Mouse (Mus musculus): ENCODE results near the gene Ank2. TPM values are rescaled to one million over a fixed set of nuclear protein-coding genes. Genes with fewer than 3 reads are reported as not detected.

The Ank2 gene
- polyA plus RNA-seq, 1 experiment from 2014 or later: 3.9 TPM

DNA sequence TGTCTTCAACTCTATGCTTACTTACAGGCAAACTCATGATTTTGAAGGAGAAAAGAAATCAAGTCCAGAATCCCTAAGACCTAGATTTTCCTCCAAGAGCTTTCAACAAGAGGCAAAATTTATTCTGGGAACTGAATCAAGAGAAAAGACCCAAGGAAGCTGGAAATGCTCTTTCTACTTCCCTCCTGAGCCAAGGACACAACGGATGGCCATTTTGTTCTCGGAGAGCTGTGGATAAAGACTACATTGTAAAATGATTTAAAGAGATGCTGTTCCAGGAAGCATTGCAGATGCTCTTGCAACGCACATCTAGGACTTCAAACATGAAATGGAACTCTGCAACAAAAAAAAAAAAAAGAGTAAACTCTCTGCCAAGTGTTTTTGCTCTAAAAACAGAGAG is 481.6 kb downstream of the Ank2 start:
- Histone ChIP-seq H3K4me1 (ENCODE audit: insufficient read depth, low read depth, low read length) (no peaks in the 10 kb centered on the region), H3K9ac (replicated peaks; ENCODE audit: low read depth) (no peak overlapping the region), H3K27me3 (replicated peaks; ENCODE audit: insufficient read depth, low read length) (no peaks in the 10 kb centered on the region), H3K9me3 (ENCODE audit: low read length) (no peaks in the 10 kb centered on the region), H3K36me3 (ENCODE audit: insufficient read depth, low read length) (no peaks in the 10 kb centered on the region), H3K4me2 (replicated peaks; ENCODE audit: low read depth, low read length) (no peak overlapping the region), H3K4me3 (ENCODE audit: low read depth, low read length) (no peak overlapping the region), H3K27ac (ENCODE audit: low read length) (no peak overlapping the region)
- no peak for DNase-seq (ENCODE audit: low spot score)
- 67% methylated on average over 3 of the region's 3 CpGs for WGBS
- TF ChIP-seq CTCF (IDR thresholded peaks at IDR 0.05): no peak
- no peak for TF ChIP-seq EP300 (IDR thresholded peaks at IDR 0.05)
- no peak for ATAC-seq

DNA sequence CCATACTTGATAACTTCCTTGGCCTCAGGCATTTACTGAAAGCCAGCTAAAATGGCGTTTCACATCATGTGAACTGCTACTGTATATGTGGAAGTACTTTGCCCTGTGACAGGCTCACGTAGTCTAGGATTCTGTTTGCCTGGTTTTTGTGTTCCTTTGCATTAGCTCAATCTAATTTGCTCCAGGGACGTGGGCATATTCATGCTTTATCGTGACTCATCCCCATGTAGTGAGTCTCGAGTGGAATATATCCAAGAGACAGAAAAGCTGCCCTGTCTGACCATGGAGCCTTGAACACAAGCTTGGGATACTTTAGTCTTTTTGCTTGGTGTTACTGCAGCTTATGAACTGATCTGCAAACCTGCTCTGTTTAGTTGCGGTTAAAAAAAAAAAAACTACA is 483.6 kb downstream of the Ank2 start:
- ATAC-seq (no peak), DNase-seq (ENCODE audit: low spot score) (no peak)
- no peaks in the 10 kb centered on the region for H3K9me3 ChIP-seq (ENCODE audit: low read length)
- no peak overlapping the region for H3K4me3 ChIP-seq (ENCODE audit: low read depth, low read length)
- H3K4me1 ChIP-seq (ENCODE audit: insufficient read depth, low read depth, low read length): no peaks in the 10 kb centered on the region
- H3K9ac ChIP-seq (replicated peaks; ENCODE audit: low read depth): no peak overlapping the region
- H3K4me2 ChIP-seq (replicated peaks; ENCODE audit: low read depth, low read length): no peak overlapping the region
- no peaks in the 10 kb centered on the region for H3K27me3 ChIP-seq (replicated peaks; ENCODE audit: insufficient read depth, low read length)
- TF ChIP-seq CTCF (IDR thresholded peaks at IDR 0.05): no peak
- no peaks in the 10 kb centered on the region for H3K36me3 ChIP-seq (ENCODE audit: insufficient read depth, low read length)
- WGBS: 91% methylated on average over 6 of the region's 6 CpGs
- H3K27ac ChIP-seq (ENCODE audit: low read length): no peak overlapping the region

DNA sequence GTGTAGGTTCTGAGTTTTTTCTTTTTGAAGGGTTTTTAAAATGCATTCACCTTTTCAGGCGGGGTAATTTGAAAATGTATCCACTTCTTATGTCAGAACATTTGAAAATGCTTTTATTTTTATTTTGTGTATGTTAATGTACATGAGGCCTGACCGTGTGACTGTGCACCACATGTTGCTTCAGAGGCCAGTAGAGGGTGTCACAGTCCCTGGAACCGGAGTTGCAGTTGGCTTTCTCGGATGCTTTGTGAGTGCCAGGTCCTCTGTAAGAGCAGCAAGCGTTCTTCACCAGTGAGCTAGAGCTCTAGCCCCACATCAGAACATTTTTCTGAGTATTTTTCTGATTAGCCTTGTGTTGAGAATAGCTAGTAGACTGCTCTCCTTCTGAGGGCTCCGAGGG is 484.0 kb downstream of the Ank2 start:
- Histone ChIP-seq H3K9me3 (ENCODE audit: low read length) (no peaks in the 10 kb centered on the region), H3K36me3 (ENCODE audit: insufficient read depth, low read length) (no peaks in the 10 kb centered on the region), H3K4me1 (ENCODE audit: insufficient read depth, low read depth, low read length) (no peaks in the 10 kb centered on the region), H3K4me3 (ENCODE audit: low read depth, low read length) (no peak overlapping the region), H3K4me2 (replicated peaks; ENCODE audit: low read depth, low read length) (no peak overlapping the region), H3K27ac (ENCODE audit: low read length) (no peak overlapping the region), H3K27me3 (replicated peaks; ENCODE audit: insufficient read depth, low read length) (no peaks in the 10 kb centered on the region), H3K9ac (replicated peaks; ENCODE audit: low read depth) (no peak overlapping the region)
- no peak for ATAC-seq
- no peak for TF ChIP-seq EP300 (IDR thresholded peaks at IDR 0.05)
- no peak for TF ChIP-seq CTCF (IDR thresholded peaks at IDR 0.05)
- WGBS: 81% methylated on average over 6 of the region's 6 CpGs
- DNase-seq (ENCODE audit: low spot score): no peak

DNA sequence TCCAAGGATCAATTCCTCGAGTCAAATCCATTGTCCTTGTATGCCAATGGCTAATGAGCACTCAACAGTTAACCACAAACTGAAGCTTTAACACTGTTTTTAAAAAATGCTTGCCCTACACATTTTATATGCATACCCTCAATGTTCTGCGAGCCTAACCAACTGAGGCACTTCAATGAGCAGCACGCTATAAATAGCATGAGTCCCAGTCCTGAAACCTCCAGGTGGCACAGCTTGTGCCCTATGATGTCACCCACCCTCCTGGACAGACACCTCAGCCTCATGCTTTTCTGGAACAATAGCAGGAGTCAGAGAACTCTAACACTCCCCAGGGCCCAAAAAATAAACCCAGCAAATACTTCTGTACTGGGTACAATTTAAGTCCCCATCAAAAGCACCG is 485.2 kb downstream of the Ank2 start:
- H3K36me3 ChIP-seq (ENCODE audit: insufficient read depth, low read length): no peaks in the 10 kb centered on the region
- 80% methylated on average over 4 of the region's 4 CpGs for WGBS
- no peaks in the 10 kb centered on the region for H3K27me3 ChIP-seq (replicated peaks; ENCODE audit: insufficient read depth, low read length)
- ATAC-seq: no peak
- no peak overlapping the region for H3K9ac ChIP-seq (replicated peaks; ENCODE audit: low read depth)
- DNase-seq (ENCODE audit: low spot score): no peak
- H3K4me2 ChIP-seq (replicated peaks; ENCODE audit: low read depth, low read length): no peak overlapping the region
- H3K27ac ChIP-seq (ENCODE audit: low read length): no peak overlapping the region
- no peaks in the 10 kb centered on the region for H3K9me3 ChIP-seq (ENCODE audit: low read length)
- H3K4me1 ChIP-seq (ENCODE audit: insufficient read depth, low read depth, low read length): no peaks in the 10 kb centered on the region
- no peak for TF ChIP-seq EP300 (IDR thresholded peaks at IDR 0.05)
- TF ChIP-seq CTCF (IDR thresholded peaks at IDR 0.05): no peak
- no peak overlapping the region for H3K4me3 ChIP-seq (ENCODE audit: low read depth, low read length)

DNA sequence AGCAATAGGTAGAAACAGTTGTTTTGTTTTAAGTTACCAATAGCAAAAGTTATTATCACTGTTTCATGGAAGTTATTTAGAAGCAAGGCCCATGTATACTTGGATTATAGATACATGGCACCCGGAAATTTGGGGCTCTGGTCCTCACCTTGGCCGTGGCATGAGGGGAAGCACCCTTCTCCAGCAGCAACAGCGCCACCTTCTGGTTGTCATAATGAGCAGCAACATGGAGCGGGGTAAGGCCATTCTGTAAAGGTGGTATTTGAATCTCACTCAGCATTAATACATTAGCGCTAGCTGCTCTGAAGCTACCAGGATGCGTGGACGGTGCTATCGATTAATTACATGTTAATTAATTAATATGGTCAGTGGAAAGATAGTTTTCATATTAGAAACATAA is 486.6 kb downstream of the Ank2 start:
- ATAC-seq (no peak), DNase-seq (ENCODE audit: low spot score) (peak; percentile 24)
- no peaks in the 10 kb centered on the region for H3K36me3 ChIP-seq (ENCODE audit: insufficient read depth, low read length)
- H3K9me3 ChIP-seq (ENCODE audit: low read length): no peaks in the 10 kb centered on the region
- H3K4me1 ChIP-seq (ENCODE audit: insufficient read depth, low read depth, low read length): no peaks in the 10 kb centered on the region
- no peak overlapping the region for H3K9ac ChIP-seq (replicated peaks; ENCODE audit: low read depth)
- TF ChIP-seq CTCF (IDR thresholded peaks at IDR 0.05) (peak; percentile 71), EP300 (IDR thresholded peaks at IDR 0.05) (no peak)
- no peaks in the 10 kb centered on the region for H3K27me3 ChIP-seq (replicated peaks; ENCODE audit: insufficient read depth, low read length)
- WGBS: 59% methylated on average over 8 of the region's 8 CpGs
- H3K4me2 ChIP-seq (replicated peaks; ENCODE audit: low read depth, low read length): no peak overlapping the region
- no peak overlapping the region for H3K4me3 ChIP-seq (ENCODE audit: low read depth, low read length)
- H3K27ac ChIP-seq (ENCODE audit: low read length): no peak overlapping the region

DNA sequence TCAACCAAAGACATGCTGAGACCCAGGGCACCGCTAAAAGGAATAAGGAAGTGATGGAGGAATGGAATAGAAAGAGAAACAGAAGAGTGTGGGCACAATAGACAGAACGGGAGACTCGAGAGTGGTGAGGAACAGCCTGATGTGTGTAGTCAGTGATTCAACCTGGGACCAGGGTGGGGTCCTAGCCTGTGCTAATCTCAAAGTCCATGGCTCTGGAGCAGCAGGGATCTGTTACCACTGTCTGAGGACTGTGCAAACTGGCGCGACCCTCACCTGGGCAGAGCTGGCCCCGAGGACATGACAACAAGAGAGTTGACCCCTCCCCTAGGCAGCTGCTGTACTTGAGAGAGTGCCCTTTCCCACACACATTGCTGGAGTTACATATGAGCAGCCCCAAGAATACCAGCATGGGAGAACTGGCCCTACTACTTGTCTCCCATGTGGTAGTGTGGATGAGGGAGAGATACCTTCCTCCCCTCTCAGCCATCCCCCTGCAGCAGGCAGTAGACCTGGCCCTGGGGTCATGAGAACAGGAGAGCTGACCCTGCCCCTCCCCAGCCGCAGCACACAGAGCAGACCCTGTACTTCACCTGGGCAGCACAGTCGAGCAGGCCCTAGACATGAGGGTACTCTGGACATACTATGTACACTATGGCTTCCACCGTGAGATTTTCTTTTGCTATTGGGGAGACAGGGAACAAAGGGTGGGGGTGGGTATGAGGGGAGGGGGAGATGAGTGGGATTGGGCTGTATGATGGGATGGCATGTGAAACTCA is 493.1 kb downstream of the Ank2 start:
- no peaks in the 10 kb centered on the region for H3K36me3 ChIP-seq (ENCODE audit: insufficient read depth, low read length)
- DNase-seq (ENCODE audit: low spot score) (no peak), ATAC-seq (no peak)
- WGBS: 85% methylated on average over 9 of the region's 9 CpGs
- H3K27ac ChIP-seq (ENCODE audit: low read length): no peak overlapping the region
- no peaks in the 10 kb centered on the region for H3K9me3 ChIP-seq (ENCODE audit: low read length)
- H3K4me2 ChIP-seq (replicated peaks; ENCODE audit: low read depth, low read length): no peak overlapping the region
- H3K9ac ChIP-seq (replicated peaks; ENCODE audit: low read depth): no peak overlapping the region
- H3K27me3 ChIP-seq (replicated peaks; ENCODE audit: insufficient read depth, low read length): no peaks in the 10 kb centered on the region
- no peak overlapping the region for H3K4me3 ChIP-seq (ENCODE audit: low read depth, low read length)
- no peaks in the 10 kb centered on the region for H3K4me1 ChIP-seq (ENCODE audit: insufficient read depth, low read depth, low read length)
- no peak for TF ChIP-seq CTCF (IDR thresholded peaks at IDR 0.05)
- no peak for TF ChIP-seq EP300 (IDR thresholded peaks at IDR 0.05)

Measured in lung, postnatal 0 days (tissue).